Mouse (Mus musculus): ENCODE measurements at regions not wholly inside any gene's neighbourhood (a gene's known extent, or its start where the extent isn't known, plus 50 kb on each side); places are given as distances from the start of the nearest gene placed in this dataset.

- no peak for DNase-seq
- Histone ChIP-seq H3K4me1 (replicated peaks; ENCODE audit: control insufficient read depth, insufficient read depth, low read length) (no peaks in the 10 kb centered on the region), H3K4me3 (ENCODE audit: control insufficient read depth, insufficient read depth, low read length) (no peak overlapping the region), H3K27ac (ENCODE audit: control insufficient read depth, insufficient read depth, low read length) (no peak overlapping the region), H3K36me3 (ENCODE audit: control insufficient read depth, insufficient read depth, low read length) (no peaks in the 10 kb centered on the region), H3K27me3 (ENCODE audit: control insufficient read depth, insufficient read depth, low read length) (no peaks in the 10 kb centered on the region)
- WGBS, result 96% methylated on average over 8 of the region's 8 CpGs
- TF ChIP-seq CTCF (IDR thresholded peaks at IDR 0.05; ENCODE audit: borderline replicate concordance, control insufficient read depth, extremely low read depth, insufficient read depth, low read length, poor library complexity) (no peak), POLR2A (IDR thresholded peaks at IDR 0.05; ENCODE audit: control insufficient read depth, extremely low read depth, insufficient read depth, low read length, poor library complexity) (no peak)
Observed at GRCm38 (mm10) chr9:97272061-97272460, 97.7 kb downstream of the Trim42 start.

GRCm38 (mm10) chr9:97247621-97248020, 122.1 kb downstream of the Trim42 start:
- TF ChIP-seq CTCF (IDR thresholded peaks at IDR 0.05; ENCODE audit: borderline replicate concordance, control insufficient read depth, extremely low read depth, insufficient read depth, low read length, poor library complexity), result no peak
- no peak for TF ChIP-seq POLR2A (IDR thresholded peaks at IDR 0.05; ENCODE audit: control insufficient read depth, extremely low read depth, insufficient read depth, low read length, poor library complexity)
- DNase-seq, result no peak

GRCm38 (mm10) chr9:97226074-97226473, 115.1 kb upstream of the Slc25a36 start:
- H3K4me3 ChIP-seq (ENCODE audit: control insufficient read depth, insufficient read depth, low read length), result no peak overlapping the region
- WGBS, result 89% methylated on average over 5 of the region's 5 CpGs
- H3K27me3 ChIP-seq (ENCODE audit: control insufficient read depth, insufficient read depth, low read length), result no peaks in the 10 kb centered on the region
- H3K27ac ChIP-seq (ENCODE audit: control insufficient read depth, insufficient read depth, low read length), result no peak overlapping the region
- DNase-seq, result no peak
- H3K36me3 ChIP-seq (ENCODE audit: control insufficient read depth, insufficient read depth, low read length), result no peaks in the 10 kb centered on the region
- no peaks in the 10 kb centered on the region for H3K4me1 ChIP-seq (replicated peaks; ENCODE audit: control insufficient read depth, insufficient read depth, low read length)
- TF ChIP-seq POLR2A (IDR thresholded peaks at IDR 0.05; ENCODE audit: control insufficient read depth, extremely low read depth, insufficient read depth, low read length, poor library complexity) (no peak), CTCF (IDR thresholded peaks at IDR 0.05; ENCODE audit: borderline replicate concordance, control insufficient read depth, extremely low read depth, insufficient read depth, low read length, poor library complexity) (no peak)

More at GRCm38 (mm10) chr9:97247621-97248020, 122.1 kb downstream of the Trim42 start:
- no peaks in the 10 kb centered on the region for H3K36me3 ChIP-seq (ENCODE audit: control insufficient read depth, insufficient read depth, low read length)
- no peak overlapping the region for H3K27ac ChIP-seq (ENCODE audit: control insufficient read depth, insufficient read depth, low read length)
- WGBS, result 96% methylated on average over 1 of the region's 1 CpGs
- H3K4me1 ChIP-seq (replicated peaks; ENCODE audit: control insufficient read depth, insufficient read depth, low read length), result no peaks in the 10 kb centered on the region
- H3K27me3 ChIP-seq (ENCODE audit: control insufficient read depth, insufficient read depth, low read length), result no peaks in the 10 kb centered on the region
- no peak overlapping the region for H3K4me3 ChIP-seq (ENCODE audit: control insufficient read depth, insufficient read depth, low read length)

DNA sequence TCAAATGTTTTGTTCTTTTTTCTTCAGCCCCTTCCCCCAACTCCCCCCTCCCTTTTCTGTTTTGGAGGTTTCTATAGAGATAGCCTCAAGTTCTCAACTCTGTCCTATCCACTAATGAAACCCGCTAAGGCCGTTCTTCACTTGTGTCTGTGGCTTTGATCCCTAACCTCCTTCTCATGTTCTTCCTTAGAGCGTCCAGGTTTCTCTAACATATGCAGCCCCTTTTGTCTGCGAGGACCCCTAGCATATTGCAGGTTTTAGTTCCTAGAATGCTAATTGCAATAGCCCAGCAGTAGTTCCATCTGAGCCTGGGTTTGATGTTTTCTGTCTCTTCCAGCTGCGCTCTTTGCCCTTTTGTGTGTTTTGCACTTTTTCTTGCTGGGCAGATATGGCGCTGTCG, 113.6 kb upstream of the Slc25a36 start:
- Histone ChIP-seq H3K36me3 (ENCODE audit: control insufficient read depth, insufficient read depth, low read length) (no peaks in the 10 kb centered on the region), H3K27me3 (ENCODE audit: control insufficient read depth, insufficient read depth, low read length) (no peaks in the 10 kb centered on the region), H3K27ac (ENCODE audit: control insufficient read depth, insufficient read depth, low read length) (no peak overlapping the region), H3K4me1 (replicated peaks; ENCODE audit: control insufficient read depth, insufficient read depth, low read length) (no peaks in the 10 kb centered on the region), H3K4me3 (ENCODE audit: control insufficient read depth, insufficient read depth, low read length) (no peak overlapping the region)
- no peak for DNase-seq
- TF ChIP-seq POLR2A (IDR thresholded peaks at IDR 0.05; ENCODE audit: control insufficient read depth, extremely low read depth, insufficient read depth, low read length, poor library complexity), result no peak
- TF ChIP-seq CTCF (IDR thresholded peaks at IDR 0.05; ENCODE audit: borderline replicate concordance, control insufficient read depth, extremely low read depth, insufficient read depth, low read length, poor library complexity), result no peak
- WGBS, result 67% methylated on average over 7 of the region's 7 CpGs

DNA sequence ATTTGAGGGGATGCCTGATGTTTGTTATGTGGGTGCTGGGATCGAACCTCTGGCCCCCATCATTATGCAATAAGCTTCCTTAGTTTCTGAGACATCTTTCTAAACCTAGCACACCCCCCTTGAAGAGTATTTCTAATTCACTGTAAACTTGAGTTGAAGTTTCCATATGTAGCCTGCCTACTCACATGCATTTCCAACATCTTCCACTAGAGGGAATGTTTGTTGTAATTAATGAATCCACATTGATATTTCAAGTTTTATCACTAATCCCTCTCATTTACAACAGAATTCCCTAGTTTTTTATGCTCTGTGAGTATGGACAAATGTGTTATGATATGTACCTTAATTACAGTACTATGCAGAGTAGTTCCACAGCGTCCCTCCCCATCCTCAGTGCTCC, 103.8 kb upstream of the Slc25a36 start:
- DNase-seq, result no peak

DNA sequence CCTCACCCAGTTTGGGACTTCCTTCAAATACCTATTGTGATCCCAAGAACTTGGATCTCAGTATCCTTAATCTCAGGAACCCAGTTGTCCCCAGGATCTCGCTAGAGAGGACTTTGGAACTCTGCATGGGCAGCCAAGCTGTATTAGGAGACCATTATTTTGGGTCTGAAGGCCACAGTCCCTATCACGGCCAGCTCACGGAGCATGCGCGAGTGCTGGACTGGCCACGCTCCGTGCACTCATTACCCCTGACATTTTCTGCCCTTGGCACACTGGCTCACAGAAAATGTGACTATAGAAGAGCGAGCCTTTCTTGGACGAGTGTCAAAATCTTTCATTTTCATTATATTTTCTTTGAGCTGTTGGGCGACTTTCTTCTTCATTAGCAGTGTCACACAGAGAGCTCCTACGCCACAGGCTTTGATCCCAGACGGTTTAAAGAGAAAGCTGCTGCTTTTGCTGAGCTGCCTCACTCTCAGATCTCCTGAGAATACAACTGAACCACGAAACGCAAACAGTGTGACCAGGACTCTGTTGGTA, 79.4 kb upstream of the Slc25a36 start:
- H3K4me3 ChIP-seq (ENCODE audit: control insufficient read depth, insufficient read depth, low read length), result no peak overlapping the region
- 93% methylated on average over 14 of the region's 14 CpGs for WGBS
- H3K27me3 ChIP-seq (ENCODE audit: control insufficient read depth, insufficient read depth, low read length), result no peaks in the 10 kb centered on the region
- H3K27ac ChIP-seq (ENCODE audit: control insufficient read depth, insufficient read depth, low read length), result no peak overlapping the region
- DNase-seq, result no peak
- no peaks in the 10 kb centered on the region for H3K4me1 ChIP-seq (replicated peaks; ENCODE audit: control insufficient read depth, insufficient read depth, low read length)
- no peaks in the 10 kb centered on the region for H3K36me3 ChIP-seq (ENCODE audit: control insufficient read depth, insufficient read depth, low read length)
- no peak for TF ChIP-seq POLR2A (IDR thresholded peaks at IDR 0.05; ENCODE audit: control insufficient read depth, extremely low read depth, insufficient read depth, low read length, poor library complexity)
- TF ChIP-seq CTCF (IDR thresholded peaks at IDR 0.05; ENCODE audit: borderline replicate concordance, control insufficient read depth, extremely low read depth, insufficient read depth, low read length, poor library complexity), result no peak

More for the DNA sequence above, 103.8 kb upstream of the Slc25a36 start:
- 40% methylated on average over 2 of the region's 2 CpGs for WGBS
- Histone ChIP-seq H3K4me3 (ENCODE audit: control insufficient read depth, insufficient read depth, low read length) (no peak overlapping the region), H3K4me1 (replicated peaks; ENCODE audit: control insufficient read depth, insufficient read depth, low read length) (no peaks in the 10 kb centered on the region), H3K27ac (ENCODE audit: control insufficient read depth, insufficient read depth, low read length) (no peak overlapping the region), H3K27me3 (ENCODE audit: control insufficient read depth, insufficient read depth, low read length) (no peaks in the 10 kb centered on the region), H3K36me3 (ENCODE audit: control insufficient read depth, insufficient read depth, low read length) (no peaks in the 10 kb centered on the region)
- no peak for TF ChIP-seq POLR2A (IDR thresholded peaks at IDR 0.05; ENCODE audit: control insufficient read depth, extremely low read depth, insufficient read depth, low read length, poor library complexity)
- TF ChIP-seq CTCF (IDR thresholded peaks at IDR 0.05; ENCODE audit: borderline replicate concordance, control insufficient read depth, extremely low read depth, insufficient read depth, low read length, poor library complexity), result no peak

- 95% methylated on average over 4 of the region's 4 CpGs for WGBS
- TF ChIP-seq CTCF (IDR thresholded peaks at IDR 0.05; ENCODE audit: borderline replicate concordance, control insufficient read depth, extremely low read depth, insufficient read depth, low read length, poor library complexity) (no peak), POLR2A (IDR thresholded peaks at IDR 0.05; ENCODE audit: control insufficient read depth, extremely low read depth, insufficient read depth, low read length, poor library complexity) (no peak)
- no peak overlapping the region for H3K27ac ChIP-seq (ENCODE audit: control insufficient read depth, insufficient read depth, low read length)
- no peaks in the 10 kb centered on the region for H3K4me1 ChIP-seq (replicated peaks; ENCODE audit: control insufficient read depth, insufficient read depth, low read length)
- H3K36me3 ChIP-seq (ENCODE audit: control insufficient read depth, insufficient read depth, low read length), result no peaks in the 10 kb centered on the region
- H3K4me3 ChIP-seq (ENCODE audit: control insufficient read depth, insufficient read depth, low read length), result no peak overlapping the region
- DNase-seq, result no peak
- H3K27me3 ChIP-seq (ENCODE audit: control insufficient read depth, insufficient read depth, low read length), result no peaks in the 10 kb centered on the region
Observed at GRCm38 (mm10) chr9:97189646-97190045, 78.7 kb upstream of the Slc25a36 start.

Measured in thymus, adult 2 months (tissue).